Mouse (Mus musculus) kidney, postnatal 0 days (tissue): ENCODE measurements at regions not wholly inside any gene's neighbourhood (a gene's known extent, or its start where the extent isn't known, plus 50 kb on each side); places are given as distances from the start of the nearest gene placed in this dataset.

Source experiments
- ATAC-seq: fragments of 200-750 bp; cut with Nextera tagmentation; replicated peaks from 2 replicates; pipeline ENCODE4 v1.8.0; 2017; ENCODE audit warnings: low read depth, moderate number of reproducible peaks, moderate TSS enrichment, moderate library complexity; ENCODE audit not compliant: low FRiP score
- DNase-seq: peaks from one replicate; pipeline ENCODE4 v3.0.0-alpha.2; 2016; ENCODE audit warnings: low spot score
- H3K27ac ChIP-seq: fragments of 300-500 bp; sonication (generic); 2 replicates; pipeline ENCODE4 v1.5.1; 2014; ENCODE audit warnings: mild to moderate bottlenecking
- H3K27me3 ChIP-seq: fragments of 300-500 bp; sonication (generic); 2 replicates; pipeline ENCODE4 v1.6.1; 2014; ENCODE audit warnings: low read length, mixed read lengths; ENCODE audit not compliant: insufficient read depth
- H3K36me3 ChIP-seq: fragments of 300-500 bp; sonication (generic); 2 replicates; pipeline ENCODE4 v1.6.1; 2014; ENCODE audit warnings: low read length, mixed read lengths; ENCODE audit not compliant: insufficient read depth
- H3K4me1 ChIP-seq: fragments of 300-500 bp; sonication (generic); replicated peaks from 2 replicates; pipeline ENCODE4 v1.6.1; 2014; ENCODE audit warnings: antibody characterized with exemption, low read length, mixed read lengths; ENCODE audit not compliant: insufficient read depth
- H3K4me2 ChIP-seq: fragments of 300-500 bp; sonication (generic); 2 replicates; pipeline ENCODE4 v1.6.1; 2014; ENCODE audit warnings: mild to moderate bottlenecking, low read length, moderate library complexity, mixed read lengths
- H3K4me3 ChIP-seq: fragments of 300-500 bp; sonication (generic); replicated peaks from 2 replicates; pipeline ENCODE4 v1.5.1; 2014; ENCODE audit warnings: low read depth, low read length
- H3K9ac ChIP-seq: fragments of 300-500 bp; sonication (generic); 2 replicates; pipeline ENCODE4 v1.6.1; 2014; ENCODE audit warnings: low read depth, low read length
- H3K9me3 ChIP-seq: fragments of 300-500 bp; sonication (generic); replicated peaks from 2 replicates; pipeline ENCODE4 v1.6.1; 2016; ENCODE audit warnings: low read length, inconsistent platforms, mixed read lengths
- CTCF ChIP-seq: IDR thresholded peaks from 2 replicates; pipeline ENCODE4 v1.5.1; 2016; ENCODE audit warnings: antibody characterized with exemption, low read depth, mild to moderate bottlenecking, moderate library complexity
- WGBS: fragments of 180-500 bp; shearing (Covaris S2); extraction: QIAGEN DNeasy Blood & Tissue Kit; methylation state at CpG from one replicate; pipeline ENCODE4 v1.1.7; 2014; 5-methylcytosine and 5-hydroxymethylcytosine counted together

DNA sequence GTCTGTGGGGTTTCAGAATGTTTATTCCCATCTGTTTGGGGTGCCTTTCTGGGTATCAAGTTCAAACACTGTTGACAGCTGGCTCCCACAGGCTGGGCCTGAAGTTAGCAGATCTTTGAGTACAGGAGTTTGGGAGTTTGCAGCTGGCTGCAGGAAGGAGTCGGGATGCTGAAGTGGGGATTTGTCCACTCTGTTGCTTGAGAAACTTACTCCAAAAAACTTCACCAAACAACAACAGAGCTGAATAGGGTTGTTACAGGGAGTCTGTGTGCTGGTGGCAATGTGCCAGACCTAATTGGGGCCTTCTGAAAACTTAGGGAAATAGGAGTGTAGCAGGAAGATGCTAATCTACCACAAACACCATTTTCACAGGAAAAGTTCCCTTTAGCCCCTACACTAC lies 51.1 kb upstream of the Ttc29 start:
- no peak for ATAC-seq
- 40% methylated on average over 1 of the region's 1 CpGs for WGBS
- DNase-seq: peak; percentile 10

DNA sequence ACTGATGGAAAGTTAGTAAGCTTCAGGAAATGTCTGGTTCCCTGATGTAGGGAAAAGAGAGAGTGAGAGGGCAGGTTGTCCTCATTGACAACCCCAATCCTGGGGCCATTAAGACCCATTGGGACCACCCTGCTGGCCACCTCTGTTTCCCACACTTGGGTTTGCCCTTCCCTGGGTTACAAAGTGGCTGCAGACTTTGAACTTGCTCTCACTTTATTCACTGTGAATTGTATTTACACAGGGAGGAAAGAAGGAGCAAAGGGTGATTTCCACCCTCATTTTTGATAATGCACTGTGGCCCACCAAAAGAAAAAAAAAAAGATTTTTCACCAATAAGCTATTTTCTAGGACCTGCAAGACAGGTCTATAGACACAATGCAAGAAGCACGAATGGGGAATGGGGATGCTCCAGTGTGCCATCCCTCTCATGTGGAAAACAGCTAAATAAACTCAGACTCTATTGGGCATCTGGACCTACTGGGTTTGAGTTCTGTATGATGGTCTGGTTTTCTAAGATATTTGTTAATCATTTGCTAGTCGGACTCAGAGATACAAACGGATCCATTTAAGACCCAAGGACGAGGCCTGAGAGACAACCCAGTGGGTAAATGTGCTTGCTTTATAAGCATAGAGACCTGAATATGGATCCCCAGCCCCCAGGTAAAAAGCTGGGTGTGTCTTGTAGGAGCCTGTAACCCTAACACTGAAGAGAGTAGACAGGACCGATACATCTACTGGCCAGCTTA lies 50.2 kb upstream of the Ttc29 start:
- no peak overlapping the region for H3K27ac ChIP-seq
- H3K4me3 ChIP-seq: no peak overlapping the region
- no peaks in the 10 kb centered on the region for H3K27me3 ChIP-seq
- DNase-seq (no peak), ATAC-seq (no peak)
- TF ChIP-seq CTCF: no peak
- H3K9me3 ChIP-seq: no peaks in the 10 kb centered on the region
- no peak overlapping the region for H3K4me2 ChIP-seq
- H3K4me1 ChIP-seq: 0 out of 2 replicates have a peak, but pooled peaks cover 2% of the 10 kb centered on the region
- no peaks in the 10 kb centered on the region for H3K36me3 ChIP-seq
- WGBS: 91% methylated on average over 5 of the region's 5 CpGs
- no peak overlapping the region for H3K9ac ChIP-seq

More for the DNA sequence above, 51.1 kb upstream of the Ttc29 start:
- no peak overlapping the region for H3K27ac ChIP-seq
- no peak overlapping the region for H3K4me3 ChIP-seq
- H3K9ac ChIP-seq: no peak overlapping the region
- no peaks in the 10 kb centered on the region for H3K36me3 ChIP-seq
- H3K9me3 ChIP-seq: no peaks in the 10 kb centered on the region
- TF ChIP-seq CTCF: no peak
- H3K27me3 ChIP-seq: no peaks in the 10 kb centered on the region
- no peak overlapping the region for H3K4me2 ChIP-seq
- 0 out of 2 replicates have a peak, but pooled peaks cover 2% of the 10 kb centered on the region for H3K4me1 ChIP-seq
